Mouse (Mus musculus): ENCODE measurements around the gene Aimp2. TPM values are rescaled to one million over a fixed set of nuclear protein-coding genes. Genes with fewer than 3 reads are reported as not detected.

The Aimp2 gene
- 82.8 and 83.2 TPM in 2 replicates for polyA plus RNA-seq (2015; fragmentation: Nextera tagmentation; extraction: Ambion mirVana)

DNA sequence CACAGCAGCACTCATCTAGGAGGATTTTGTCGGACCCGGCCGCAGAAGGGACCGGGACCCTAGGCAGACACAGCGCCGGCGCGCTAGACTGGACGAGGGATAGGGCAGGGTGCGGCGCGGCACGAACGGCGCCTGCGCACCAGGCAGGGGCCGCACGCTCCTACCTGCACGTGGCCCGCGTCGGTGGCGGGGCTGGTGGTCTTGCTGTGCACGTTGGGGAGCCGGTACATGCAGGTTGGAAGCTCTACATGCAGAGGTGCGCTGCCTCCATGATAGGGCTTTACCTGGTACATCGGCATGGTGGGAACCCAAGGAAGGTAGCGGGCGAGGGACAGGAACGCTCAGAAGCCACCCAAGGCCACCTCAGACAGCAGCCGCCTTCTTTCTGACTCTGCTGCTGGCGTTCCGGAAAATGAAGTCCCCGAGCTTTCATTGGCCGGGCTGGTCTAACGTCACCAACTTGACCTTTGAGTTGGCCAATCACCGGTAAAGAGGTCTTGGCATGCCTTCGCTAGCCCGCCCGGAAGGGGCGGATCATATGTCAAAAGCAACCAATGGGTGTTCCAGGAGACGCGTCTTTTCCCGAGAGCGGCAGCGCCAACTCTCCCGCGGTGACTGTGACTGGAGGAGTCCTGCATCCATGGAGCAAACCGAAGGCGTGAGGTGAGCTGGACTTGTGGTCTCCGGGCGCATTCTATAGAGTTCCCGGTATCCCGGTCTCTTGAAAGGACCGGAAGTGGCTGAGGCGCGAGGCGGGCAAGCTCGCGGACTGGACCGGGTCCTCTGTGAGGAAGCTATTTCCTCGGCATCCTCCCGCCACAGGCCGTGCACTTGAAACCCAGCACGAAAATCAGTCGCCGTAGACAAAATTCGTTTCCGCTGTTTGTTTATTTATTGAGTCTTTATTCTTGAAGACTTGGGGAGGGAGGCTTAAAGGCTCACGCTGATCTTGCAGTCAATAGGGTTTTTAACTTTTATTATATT is at the start of gene Aimp2, which contains the start of gene Pms2:
Aimp2 (minus strand) TSS at position 431 of the 984 bp plus-strand sequence.
Pms2 (plus strand) TSS at position 548 of the 984 bp plus-strand sequence.
- Histone ChIP-seq H3K4me1 (replicated peaks) (peaks cover 28% of the 10 kb centered on the region), H3K36me3 (peaks cover 32% of the 10 kb centered on the region), H3K9me3 (no peaks in the 10 kb centered on the region), H3K27me3 (no peaks in the 10 kb centered on the region), H3K4me3 (peak within 1 kb of the TSS; percentile 76), H3K4me2 (peak within 1 kb of the TSS; percentile 82), H3K27ac (peak within 1 kb of the TSS; percentile 81), H3K9ac (peak within 1 kb of the TSS; percentile 81)
- peak; percentile 100 for ATAC-seq (ENCODE audit: low FRiP score)
- under 1% methylated on average over 70 of the region's 70 CpGs for WGBS

GRCm38 (mm10) chr5:143957101-143957500 is 47.5 kb upstream of the Aimp2 start:
- H3K4me2 ChIP-seq, result no peak overlapping the region
- H3K4me3 ChIP-seq, result no peak overlapping the region
- H3K27ac ChIP-seq, result no peak overlapping the region
- no peaks in the 10 kb centered on the region for H3K9me3 ChIP-seq
- WGBS, result 93% methylated on average over 6 of the region's 6 CpGs
- H3K36me3 ChIP-seq, result peaks cover 15% of the 10 kb centered on the region
- ATAC-seq (ENCODE audit: low FRiP score), result no peak
- H3K4me1 ChIP-seq (replicated peaks), result no peaks in the 10 kb centered on the region
- H3K27me3 ChIP-seq, result no peaks in the 10 kb centered on the region
- no peak overlapping the region for H3K9ac ChIP-seq

DNA sequence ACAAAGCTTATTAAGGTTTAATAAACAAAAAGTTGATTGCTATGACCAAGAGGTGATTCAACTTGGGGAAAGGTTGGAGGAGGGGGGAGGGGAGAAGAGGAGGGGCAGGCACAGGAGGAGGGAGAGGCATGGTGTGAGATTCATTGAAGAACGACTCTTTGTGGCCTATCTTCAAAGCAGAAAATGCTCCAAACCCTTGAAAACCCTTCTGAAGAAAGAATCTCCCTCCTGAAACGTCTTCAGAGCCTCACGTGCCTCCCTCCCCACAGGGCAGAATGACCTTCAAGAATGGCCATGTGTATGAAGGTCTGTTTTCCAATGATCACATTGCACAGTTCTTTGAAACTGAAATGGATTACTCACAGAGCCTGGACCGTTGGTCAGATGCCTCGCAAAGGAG is 40.4 kb upstream of the Aimp2 start:
- Histone ChIP-seq H3K4me3 (no peak overlapping the region), H3K27me3 (no peaks in the 10 kb centered on the region), H3K4me1 (replicated peaks) (no peaks in the 10 kb centered on the region), H3K9ac (no peak overlapping the region), H3K4me2 (no peak overlapping the region), H3K36me3 (no peaks in the 10 kb centered on the region), H3K9me3 (no peaks in the 10 kb centered on the region), H3K27ac (no peak overlapping the region)
- no peak for ATAC-seq (ENCODE audit: low FRiP score)
- 41% methylated on average over 5 of the region's 5 CpGs for WGBS

DNA sequence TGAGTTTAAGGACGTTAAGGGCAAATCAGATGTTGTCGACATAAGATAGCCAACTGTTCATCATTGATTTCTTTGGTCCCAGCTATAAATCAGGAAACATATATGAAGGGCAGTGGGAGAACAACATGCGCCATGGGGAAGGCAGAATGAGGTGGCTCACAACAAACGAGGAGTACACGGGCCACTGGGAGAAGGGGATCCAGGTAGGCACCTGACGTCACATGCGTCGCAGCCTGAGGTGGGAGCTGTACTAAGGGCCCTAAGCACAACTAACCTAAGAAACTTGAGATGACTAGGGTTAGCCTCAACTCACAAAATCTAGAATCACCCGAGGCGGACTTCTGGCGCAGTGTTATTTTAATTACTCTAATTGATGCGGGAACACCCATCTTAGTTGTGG is 38.7 kb upstream of the Aimp2 start:
- H3K27me3 ChIP-seq, result no peaks in the 10 kb centered on the region

GRCm38 (mm10) chr5:143943231-143944125 is 33.8 kb upstream of the Aimp2 start:
- H3K27me3 ChIP-seq, result no peaks in the 10 kb centered on the region
- no peaks in the 10 kb centered on the region for H3K36me3 ChIP-seq
- ATAC-seq (ENCODE audit: low FRiP score), result no peak
- no peak overlapping the region for H3K4me2 ChIP-seq
- no peaks in the 10 kb centered on the region for H3K4me1 ChIP-seq (replicated peaks)
- no peak overlapping the region for H3K4me3 ChIP-seq
- no peak overlapping the region for H3K9ac ChIP-seq
- H3K9me3 ChIP-seq, result no peaks in the 10 kb centered on the region
- no peak overlapping the region for H3K27ac ChIP-seq
- WGBS, result 93% methylated on average over 14 of the region's 14 CpGs

More for the DNA sequence above, 38.7 kb upstream of the Aimp2 start:
- H3K9me3 ChIP-seq, result no peaks in the 10 kb centered on the region
- H3K4me3 ChIP-seq, result no peak overlapping the region
- no peaks in the 10 kb centered on the region for H3K36me3 ChIP-seq
- no peak overlapping the region for H3K4me2 ChIP-seq
- ATAC-seq (ENCODE audit: low FRiP score), result no peak
- H3K4me1 ChIP-seq (replicated peaks), result no peaks in the 10 kb centered on the region
- no peak overlapping the region for H3K27ac ChIP-seq
- H3K9ac ChIP-seq, result no peak overlapping the region
- 90% methylated on average over 12 of the region's 12 CpGs for WGBS

DNA sequence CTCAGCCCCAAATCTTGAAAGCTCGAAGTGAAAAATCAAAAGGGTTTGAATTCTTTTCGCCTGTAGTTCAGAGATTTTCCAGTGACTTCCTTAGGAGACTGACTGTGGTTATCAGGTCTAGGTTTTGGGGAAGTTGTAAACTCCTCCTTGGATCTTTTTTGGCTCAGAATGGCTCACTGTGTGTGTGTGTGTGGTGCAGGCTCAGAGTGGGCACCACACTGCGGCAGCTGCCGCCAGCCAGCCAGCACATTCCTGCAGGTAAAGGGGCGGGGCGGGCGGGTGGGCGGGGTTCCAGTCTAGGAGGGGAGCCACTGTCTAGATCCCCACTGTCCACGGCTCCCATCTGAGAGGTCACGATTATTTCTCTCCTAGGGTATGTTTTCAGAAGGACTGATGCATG is 31.9 kb upstream of the Aimp2 start:
- no peak for ATAC-seq (ENCODE audit: low FRiP score)
- H3K9me3 ChIP-seq, result no peaks in the 10 kb centered on the region

GRCm38 (mm10) chr5:143936156-143936555 is 26.5 kb upstream of the Aimp2 start:
- ATAC-seq (ENCODE audit: low FRiP score), result no peak
- no peaks in the 10 kb centered on the region for H3K9me3 ChIP-seq
- 90% methylated on average over 9 of the region's 9 CpGs for WGBS

More for the DNA sequence above, 31.9 kb upstream of the Aimp2 start:
- WGBS, result 25% methylated on average over 10 of the region's 10 CpGs
- H3K9ac ChIP-seq, result no peak overlapping the region
- no peaks in the 10 kb centered on the region for H3K4me1 ChIP-seq (replicated peaks)
- H3K27me3 ChIP-seq, result no peaks in the 10 kb centered on the region
- H3K27ac ChIP-seq, result no peak overlapping the region
- no peak overlapping the region for H3K4me2 ChIP-seq
- no peak overlapping the region for H3K4me3 ChIP-seq
- no peaks in the 10 kb centered on the region for H3K36me3 ChIP-seq

GRCm38 (mm10) chr5:143933875-143934274 is 24.2 kb upstream of the Aimp2 start:
- Histone ChIP-seq H3K4me3 (no peak overlapping the region), H3K4me1 (replicated peaks) (peaks cover 4% of the 10 kb centered on the region; the same call in 1 of the 2 replicates), H3K9ac (no peak overlapping the region), H3K27me3 (no peaks in the 10 kb centered on the region), H3K36me3 (peaks cover 35% of the 10 kb centered on the region), H3K4me2 (no peak overlapping the region), H3K27ac (no peak overlapping the region), H3K9me3 (no peaks in the 10 kb centered on the region)
- ATAC-seq (ENCODE audit: low FRiP score), result no peak
- 86% methylated on average over 1 of the region's 1 CpGs for WGBS

More at GRCm38 (mm10) chr5:143936156-143936555, 26.5 kb upstream of the Aimp2 start:
- peaks cover 4% of the 10 kb centered on the region; the same call in 1 of the 2 replicates for H3K4me1 ChIP-seq (replicated peaks)
- no peaks in the 10 kb centered on the region for H3K27me3 ChIP-seq
- no peak overlapping the region for H3K4me2 ChIP-seq
- H3K9ac ChIP-seq, result no peak overlapping the region
- H3K27ac ChIP-seq, result no peak overlapping the region
- no peak overlapping the region for H3K4me3 ChIP-seq
- H3K36me3 ChIP-seq, result peaks cover 13% of the 10 kb centered on the region

DNA sequence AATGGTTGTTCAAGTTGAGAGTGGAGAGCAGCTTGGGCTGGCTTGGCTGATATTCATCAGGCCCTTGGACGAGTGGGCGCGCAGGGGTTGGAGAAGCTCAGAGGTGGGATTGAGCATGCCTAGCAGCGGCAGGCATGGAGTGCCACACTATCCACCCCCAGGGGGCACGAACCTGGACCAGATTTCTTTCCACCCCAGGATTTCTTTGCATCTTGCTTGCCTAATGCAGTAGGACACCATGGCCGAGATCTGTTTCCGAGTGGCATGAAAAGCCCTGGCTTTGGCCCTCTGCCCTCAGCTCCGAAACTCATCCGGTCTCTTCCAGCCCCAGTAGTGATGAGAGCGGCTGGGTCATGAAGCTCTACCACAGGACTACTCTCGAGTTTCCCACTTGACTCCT is 23.8 kb upstream of the Aimp2 start:
- H3K36me3 ChIP-seq, result peaks cover 40% of the 10 kb centered on the region
- peaks cover 4% of the 10 kb centered on the region; the same call in 1 of the 2 replicates for H3K4me1 ChIP-seq (replicated peaks)
- no peak overlapping the region for H3K4me3 ChIP-seq
- no peak overlapping the region for H3K9ac ChIP-seq
- H3K27ac ChIP-seq, result no peak overlapping the region
- H3K27me3 ChIP-seq, result no peaks in the 10 kb centered on the region
- H3K9me3 ChIP-seq, result no peaks in the 10 kb centered on the region
- no peak for ATAC-seq (ENCODE audit: low FRiP score)
- no peak overlapping the region for H3K4me2 ChIP-seq
- 83% methylated on average over 11 of the region's 11 CpGs for WGBS

GRCm38 (mm10) chr5:143932831-143933230 is 23.2 kb upstream of the Aimp2 start, which contains the start of gene Rsph10b:
Rsph10b (plus strand) TSS chr5:143933035.
- Histone ChIP-seq H3K27me3 (no peaks in the 10 kb centered on the region), H3K4me3 (0 out of 2 replicates have a peak within 1 kb of the TSS, but pooled peaks have one; percentile 6), H3K4me1 (replicated peaks) (peaks cover 4% of the 10 kb centered on the region; the same call in 1 of the 2 replicates), H3K27ac (no peak within 1 kb of the TSS), H3K9me3 (no peaks in the 10 kb centered on the region), H3K4me2 (0 out of 2 replicates have a peak within 1 kb of the TSS, but pooled peaks have one; percentile 22), H3K36me3 (peaks cover 46% of the 10 kb centered on the region), H3K9ac (no peak within 1 kb of the TSS)
- 15% methylated on average over 8 of the region's 8 CpGs for WGBS
- ATAC-seq (ENCODE audit: low FRiP score), result no peak

- Histone ChIP-seq H3K4me2 (no peak overlapping the region), H3K27ac (no peak overlapping the region), H3K27me3 (no peaks in the 10 kb centered on the region), H3K9ac (no peak overlapping the region), H3K9me3 (no peaks in the 10 kb centered on the region), H3K4me3 (no peak overlapping the region), H3K4me1 (replicated peaks) (peaks cover 4% of the 10 kb centered on the region; the same call in 1 of the 2 replicates), H3K36me3 (peaks cover 49% of the 10 kb centered on the region)
- 88% methylated on average over 6 of the region's 6 CpGs for WGBS
- ATAC-seq (ENCODE audit: low FRiP score), result no peak
Observed at GRCm38 (mm10) chr5:143931863-143932580, 22.4 kb upstream of the Aimp2 start.
